Mouse (Mus musculus): Measurements from ENCODE around the gene Pdap1.

GRCm38 (mm10) chr5:145165184-145165583 is 25.1 kb upstream of the Pdap1 start:
- TF ChIP-seq CEBPB (IDR thresholded peaks at IDR 0.05; ENCODE audit: low read depth) (no peak), CTCF (IDR thresholded peaks at IDR 0.05; ENCODE audit: control insufficient read depth, insufficient read depth, insufficient read length) (no peak), USF1 (IDR thresholded peaks at IDR 0.05; ENCODE audit: low read depth) (no peak)
